Mouse (Mus musculus): Measurements from ENCODE around the gene Lpar3.

Gene Lpar3

GRCm38 (mm10) chr3:146186033-146186432, 34.7 kb upstream of the Lpar3 start:
- H3K9me3 ChIP-seq (ENCODE audit: low read length) = no peaks in the 10 kb centered on the region
- no peak overlapping the region for H3K4me3 ChIP-seq (replicated peaks; ENCODE audit: low read length)
- H3K27me3 ChIP-seq (ENCODE audit: insufficient read depth, low read length) = peaks cover 16% of the 10 kb centered on the region; the same call in 1 of the 2 replicates
- TF ChIP-seq CTCF (conservative IDR thresholded peaks at IDR 0.05; ENCODE audit: low read length) (no peak), POU5F1 (IDR thresholded peaks at IDR 0.05; ENCODE audit: borderline replicate concordance, low read length) (no peak), NANOG (IDR thresholded peaks at IDR 0.05; ENCODE audit: borderline replicate concordance, low read length) (no peak)
- H3K4me1 ChIP-seq (replicated peaks; ENCODE audit: low read depth, low read length) = peaks cover 6% of the 10 kb centered on the region
- no peaks in the 10 kb centered on the region for H3K36me3 ChIP-seq (ENCODE audit: insufficient read depth, low read length)

- Histone ChIP-seq H3K4me3 (replicated peaks; ENCODE audit: low read length) (no peak overlapping the region), H3K9me3 (ENCODE audit: low read length) (no peaks in the 10 kb centered on the region), H3K36me3 (ENCODE audit: insufficient read depth, low read length) (no peaks in the 10 kb centered on the region), H3K4me1 (replicated peaks; ENCODE audit: low read depth, low read length) (peaks cover 6% of the 10 kb centered on the region), H3K27me3 (ENCODE audit: insufficient read depth, low read length) (peaks cover 15% of the 10 kb centered on the region)
- TF ChIP-seq CTCF (conservative IDR thresholded peaks at IDR 0.05; ENCODE audit: low read length) (no peak), POU5F1 (IDR thresholded peaks at IDR 0.05; ENCODE audit: borderline replicate concordance, low read length) (no peak), NANOG (IDR thresholded peaks at IDR 0.05; ENCODE audit: borderline replicate concordance, low read length) (no peak)
Measured at GRCm38 (mm10) chr3:146189933-146190332, 30.8 kb upstream of the Lpar3 start.

DNA sequence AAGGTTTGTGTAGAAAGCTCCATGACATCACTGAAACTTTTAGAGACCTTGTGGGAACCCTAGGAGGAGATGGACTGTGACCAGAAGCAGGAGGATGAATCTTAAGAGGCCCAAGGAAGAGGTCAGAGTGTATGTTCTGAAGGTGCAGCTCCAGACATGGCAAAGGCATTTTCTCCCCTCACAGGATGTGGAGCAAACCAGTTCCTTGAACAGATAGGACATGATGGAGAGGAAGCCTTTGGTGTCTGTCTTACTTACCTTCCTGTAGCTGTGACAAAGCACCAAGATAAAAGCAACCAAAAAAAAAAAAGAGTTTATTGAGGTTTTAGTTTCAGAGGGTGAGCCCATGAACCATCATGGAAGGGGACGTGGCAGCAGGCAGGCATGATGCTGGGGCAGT, 28.3 kb upstream of the Lpar3 start:
- Histone ChIP-seq H3K4me1 (replicated peaks; ENCODE audit: low read depth, low read length) (peaks cover 6% of the 10 kb centered on the region), H3K36me3 (ENCODE audit: insufficient read depth, low read length) (no peaks in the 10 kb centered on the region), H3K9me3 (ENCODE audit: low read length) (no peaks in the 10 kb centered on the region), H3K27me3 (ENCODE audit: insufficient read depth, low read length) (peaks cover 13% of the 10 kb centered on the region), H3K4me3 (replicated peaks; ENCODE audit: low read length) (no peak overlapping the region)
- TF ChIP-seq CTCF (conservative IDR thresholded peaks at IDR 0.05; ENCODE audit: low read length) (no peak), NANOG (IDR thresholded peaks at IDR 0.05; ENCODE audit: borderline replicate concordance, low read length) (no peak), POU5F1 (IDR thresholded peaks at IDR 0.05; ENCODE audit: borderline replicate concordance, low read length) (no peak)

- Histone ChIP-seq H3K36me3 (ENCODE audit: insufficient read depth, low read length) (no peaks in the 10 kb centered on the region), H3K4me1 (replicated peaks; ENCODE audit: low read depth, low read length) (no peaks in the 10 kb centered on the region)
- no peak for TF ChIP-seq CTCF (conservative IDR thresholded peaks at IDR 0.05; ENCODE audit: low read length)
- no peak for TF ChIP-seq NANOG (IDR thresholded peaks at IDR 0.05; ENCODE audit: borderline replicate concordance, low read length)
- no peak for TF ChIP-seq POU5F1 (IDR thresholded peaks at IDR 0.05; ENCODE audit: borderline replicate concordance, low read length)
Measured at GRCm38 (mm10) chr3:146195153-146195552, 25.6 kb upstream of the Lpar3 start.

DNA sequence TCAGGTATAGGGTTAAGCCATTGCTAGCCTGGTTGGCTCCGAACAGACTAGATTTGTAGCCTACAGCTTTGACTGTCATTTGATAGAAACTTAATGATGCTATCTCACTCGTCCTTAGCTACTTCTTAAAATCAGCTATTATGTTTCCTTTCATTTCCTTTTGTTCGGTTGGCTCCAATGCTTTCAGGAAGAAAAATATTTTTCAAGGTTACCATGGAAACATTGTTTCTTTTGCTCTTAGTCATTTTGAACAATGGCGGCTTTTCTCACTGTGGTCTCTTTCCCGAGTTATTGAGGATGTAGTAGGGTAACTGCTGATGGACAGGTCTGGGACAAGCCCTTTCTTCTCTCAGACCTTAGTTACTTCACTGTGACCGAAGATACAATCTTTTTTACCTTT, 24.5 kb upstream of the Lpar3 start:
- TF ChIP-seq CTCF (conservative IDR thresholded peaks at IDR 0.05; ENCODE audit: low read length) = no peak
- no peak for TF ChIP-seq NANOG (IDR thresholded peaks at IDR 0.05; ENCODE audit: borderline replicate concordance, low read length)
- TF ChIP-seq POU5F1 (IDR thresholded peaks at IDR 0.05; ENCODE audit: borderline replicate concordance, low read length) = no peak
- no peak overlapping the region for H3K4me3 ChIP-seq (replicated peaks; ENCODE audit: low read length)
- H3K36me3 ChIP-seq (ENCODE audit: insufficient read depth, low read length) = no peaks in the 10 kb centered on the region
- no peaks in the 10 kb centered on the region for H3K4me1 ChIP-seq (replicated peaks; ENCODE audit: low read depth, low read length)
- H3K27me3 ChIP-seq (ENCODE audit: insufficient read depth, low read length) = peaks cover 13% of the 10 kb centered on the region
- no peaks in the 10 kb centered on the region for H3K9me3 ChIP-seq (ENCODE audit: low read length)

More at GRCm38 (mm10) chr3:146195153-146195552, 25.6 kb upstream of the Lpar3 start:
- no peak overlapping the region for H3K4me3 ChIP-seq (replicated peaks; ENCODE audit: low read length)
- H3K27me3 ChIP-seq (ENCODE audit: insufficient read depth, low read length) = peaks cover 13% of the 10 kb centered on the region
- H3K9me3 ChIP-seq (ENCODE audit: low read length) = no peaks in the 10 kb centered on the region

DNA sequence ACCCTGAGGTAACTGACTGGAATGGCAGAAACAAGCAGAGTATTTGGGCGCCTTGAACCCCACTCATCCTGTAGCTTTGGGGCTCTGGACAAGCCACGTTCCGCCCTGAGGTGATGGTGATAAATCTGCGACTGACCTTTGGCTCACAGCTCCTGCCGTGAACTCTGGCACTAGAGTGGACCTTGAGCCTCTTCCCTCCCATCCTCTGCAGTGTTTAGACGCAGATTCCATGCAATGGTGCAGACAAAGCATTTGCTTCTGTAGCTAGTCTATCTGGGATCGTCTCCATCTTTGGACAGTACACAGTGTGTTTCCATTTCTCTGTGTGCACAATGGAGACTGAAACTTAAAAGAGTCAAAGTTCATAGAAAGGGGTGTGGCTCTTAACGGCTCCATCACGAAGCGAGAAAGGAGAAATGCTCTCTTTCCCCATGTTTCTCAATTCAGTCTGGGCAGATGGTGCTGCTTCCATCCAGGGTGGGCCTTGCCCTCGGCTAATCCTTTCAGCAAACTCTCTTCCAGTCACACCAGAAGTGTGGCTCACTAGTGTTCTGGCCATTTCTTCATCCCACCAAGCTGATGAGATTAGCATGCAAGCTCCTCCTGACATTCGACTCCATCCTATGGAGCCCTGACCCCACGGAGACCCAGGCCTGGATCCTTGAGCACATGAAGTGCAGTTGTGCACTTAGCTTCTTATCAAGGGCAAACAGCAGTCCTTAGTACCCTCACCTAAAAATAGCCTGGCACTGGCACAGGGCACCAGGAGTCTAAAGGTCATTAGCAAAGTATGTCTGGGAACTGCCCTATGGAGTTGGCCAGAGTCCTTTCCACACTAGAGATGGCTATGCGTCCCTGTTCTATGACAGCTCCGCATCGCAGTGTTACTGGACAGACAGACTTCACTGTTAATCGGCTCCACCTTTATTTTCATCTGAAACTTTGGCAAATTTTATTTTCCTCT, 23.7 kb upstream of the Lpar3 start:
- TF ChIP-seq POU5F1 (IDR thresholded peaks at IDR 0.05; ENCODE audit: borderline replicate concordance, low read length) (no peak), CTCF (conservative IDR thresholded peaks at IDR 0.05; ENCODE audit: low read length) (no peak), NANOG (IDR thresholded peaks at IDR 0.05; ENCODE audit: borderline replicate concordance, low read length) (no peak)
- peaks cover 10% of the 10 kb centered on the region for H3K27me3 ChIP-seq (ENCODE audit: insufficient read depth, low read length)
- H3K4me1 ChIP-seq (replicated peaks; ENCODE audit: low read depth, low read length) = no peaks in the 10 kb centered on the region
- H3K36me3 ChIP-seq (ENCODE audit: insufficient read depth, low read length) = no peaks in the 10 kb centered on the region
- no peaks in the 10 kb centered on the region for H3K9me3 ChIP-seq (ENCODE audit: low read length)
- H3K4me3 ChIP-seq (replicated peaks; ENCODE audit: low read length) = no peak overlapping the region

- TF ChIP-seq NANOG (IDR thresholded peaks at IDR 0.05; ENCODE audit: borderline replicate concordance, low read length) (no peak), CTCF (conservative IDR thresholded peaks at IDR 0.05; ENCODE audit: low read length) (no peak), POU5F1 (IDR thresholded peaks at IDR 0.05; ENCODE audit: borderline replicate concordance, low read length) (no peak)
- Histone ChIP-seq H3K27me3 (ENCODE audit: insufficient read depth, low read length) (peaks cover 6% of the 10 kb centered on the region), H3K4me1 (replicated peaks; ENCODE audit: low read depth, low read length) (no peaks in the 10 kb centered on the region), H3K36me3 (ENCODE audit: insufficient read depth, low read length) (no peaks in the 10 kb centered on the region), H3K9me3 (ENCODE audit: low read length) (no peaks in the 10 kb centered on the region), H3K4me3 (replicated peaks; ENCODE audit: low read length) (no peak overlapping the region)
Measured at GRCm38 (mm10) chr3:146197785-146198184, 23.0 kb upstream of the Lpar3 start.

DNA sequence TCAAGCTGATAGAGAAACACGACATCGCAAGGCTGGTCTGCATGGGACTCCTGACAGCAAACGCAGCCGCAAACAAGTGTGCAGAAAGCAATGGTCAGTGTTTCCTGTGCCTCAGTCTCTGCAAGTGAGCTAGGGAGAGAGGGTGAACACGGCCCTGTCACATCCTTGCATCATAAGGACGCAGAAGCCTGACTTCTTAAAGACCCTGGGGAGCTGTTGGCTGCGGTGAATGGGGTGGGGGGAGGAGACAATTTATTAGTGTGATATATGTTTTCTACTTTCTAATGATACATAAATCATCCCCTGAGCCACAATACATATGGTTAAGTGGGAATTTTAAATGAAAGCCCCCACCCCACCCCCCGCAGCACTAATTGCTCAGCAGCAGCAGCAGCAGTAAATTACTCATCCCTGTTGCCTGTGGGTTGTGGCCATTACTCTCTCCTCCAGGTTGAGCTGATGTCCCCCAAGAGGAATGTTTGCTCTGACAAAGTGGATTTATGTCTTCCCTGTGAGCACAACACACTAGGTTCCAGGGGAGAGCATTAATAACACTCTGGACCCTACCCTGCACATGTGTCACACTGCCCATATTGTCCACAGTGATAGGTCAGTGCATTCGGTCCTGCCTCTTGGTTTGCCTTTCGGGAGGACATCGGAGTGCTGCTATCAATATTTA, 21.8 kb upstream of the Lpar3 start:
- H3K27me3 ChIP-seq (ENCODE audit: insufficient read depth, low read length) = peaks cover 3% of the 10 kb centered on the region; the same call in 1 of the 2 replicates
- no peak overlapping the region for H3K4me3 ChIP-seq (replicated peaks; ENCODE audit: low read length)
- TF ChIP-seq NANOG (IDR thresholded peaks at IDR 0.05; ENCODE audit: borderline replicate concordance, low read length) = no peak
- H3K9me3 ChIP-seq (ENCODE audit: low read length) = no peaks in the 10 kb centered on the region
- H3K4me1 ChIP-seq (replicated peaks; ENCODE audit: low read depth, low read length) = no peaks in the 10 kb centered on the region
- no peaks in the 10 kb centered on the region for H3K36me3 ChIP-seq (ENCODE audit: insufficient read depth, low read length)

Data from E14TG2a.4 (cell line).